Mouse (Mus musculus) natural killer cell, adult 2 months (primary cell): ENCODE measurements around the gene Cerkl.

Source experiments
- DNase-seq, 2 experiments: peaks; one replicate each; pipeline ENCODE4 v3.0.0; 2022; ENCODE audit warnings: low spot score in 2 of 2

The Cerkl gene

GRCm38 (mm10) chr2:79456575-79457349 is at the start of gene Cerkl, which contains the start of gene Neurod1:
Gene Cerkl, minus strand, starts transcription at chr2:79456785.
Gene Neurod1, minus strand, starts transcription at chr2:79456751.
- no peak for DNase-seq

GRCm38 (mm10) chr2:79498990-79499755 is 42.6 kb upstream of the Cerkl start:
- peak; percentile 3 to 23 for DNase-seq

- no peak for DNase-seq
Observed at GRCm38 (mm10) chr2:79485127-79485526, 28.5 kb upstream of the Cerkl start.

- no peak for DNase-seq
Observed at GRCm38 (mm10) chr2:79482511-79482910, 25.9 kb upstream of the Cerkl start.

GRCm38 (mm10) chr2:79462411-79462810 is 5.8 kb upstream of the Cerkl start:
- DNase-seq, result no peak

GRCm38 (mm10) chr2:79461861-79462260 is 5.3 kb upstream of the Cerkl start:
- no peak for DNase-seq

GRCm38 (mm10) chr2:79460586-79460985 is 4.0 kb upstream of the Cerkl start:
- no peak for DNase-seq

- no peak for DNase-seq
Observed at GRCm38 (mm10) chr2:79460107-79460506, 3.5 kb upstream of the Cerkl start.

- no peak for DNase-seq
Observed at GRCm38 (mm10) chr2:79459061-79460045, 2.8 kb upstream of the Cerkl start.

GRCm38 (mm10) chr2:79457932-79458331 is 1.3 kb upstream of the Cerkl start:
- no peak for DNase-seq

- DNase-seq, result no peak
Observed at GRCm38 (mm10) chr2:79457434-79457833, 849 bp upstream of the Cerkl start.

GRCm38 (mm10) chr2:79455646-79456045 is 939 bp downstream of the Cerkl start:
- no peak for DNase-seq

GRCm38 (mm10) chr2:79454786-79455446 is 1.7 kb downstream of the Cerkl start:
- DNase-seq, result no peak

GRCm38 (mm10) chr2:79453901-79454781 is 2.4 kb downstream of the Cerkl start:
- no peak for DNase-seq

- no peak for DNase-seq
Observed at GRCm38 (mm10) chr2:79451438-79451837, 5.1 kb downstream of the Cerkl start.

GRCm38 (mm10) chr2:79450684-79451394 is 5.7 kb downstream of the Cerkl start:
- DNase-seq, result no peak

- DNase-seq, result no peak
Observed at GRCm38 (mm10) chr2:79449371-79449770, 7.2 kb downstream of the Cerkl start.

GRCm38 (mm10) chr2:79447198-79447597 is 9.4 kb downstream of the Cerkl start:
- DNase-seq, result no peak

GRCm38 (mm10) chr2:79443861-79444620 is 12.5 kb downstream of the Cerkl start:
- no peak for DNase-seq
